Mouse (Mus musculus) left cerebral cortex, adult 11 months (tissue): ENCODE data around the gene Ppp2r5d.

Experiments
- DNase-seq: peaks from one replicate; pipeline ENCODE4 v3.0.0; 2022; ENCODE audit warnings: low spot score

The Ppp2r5d gene

DNA sequence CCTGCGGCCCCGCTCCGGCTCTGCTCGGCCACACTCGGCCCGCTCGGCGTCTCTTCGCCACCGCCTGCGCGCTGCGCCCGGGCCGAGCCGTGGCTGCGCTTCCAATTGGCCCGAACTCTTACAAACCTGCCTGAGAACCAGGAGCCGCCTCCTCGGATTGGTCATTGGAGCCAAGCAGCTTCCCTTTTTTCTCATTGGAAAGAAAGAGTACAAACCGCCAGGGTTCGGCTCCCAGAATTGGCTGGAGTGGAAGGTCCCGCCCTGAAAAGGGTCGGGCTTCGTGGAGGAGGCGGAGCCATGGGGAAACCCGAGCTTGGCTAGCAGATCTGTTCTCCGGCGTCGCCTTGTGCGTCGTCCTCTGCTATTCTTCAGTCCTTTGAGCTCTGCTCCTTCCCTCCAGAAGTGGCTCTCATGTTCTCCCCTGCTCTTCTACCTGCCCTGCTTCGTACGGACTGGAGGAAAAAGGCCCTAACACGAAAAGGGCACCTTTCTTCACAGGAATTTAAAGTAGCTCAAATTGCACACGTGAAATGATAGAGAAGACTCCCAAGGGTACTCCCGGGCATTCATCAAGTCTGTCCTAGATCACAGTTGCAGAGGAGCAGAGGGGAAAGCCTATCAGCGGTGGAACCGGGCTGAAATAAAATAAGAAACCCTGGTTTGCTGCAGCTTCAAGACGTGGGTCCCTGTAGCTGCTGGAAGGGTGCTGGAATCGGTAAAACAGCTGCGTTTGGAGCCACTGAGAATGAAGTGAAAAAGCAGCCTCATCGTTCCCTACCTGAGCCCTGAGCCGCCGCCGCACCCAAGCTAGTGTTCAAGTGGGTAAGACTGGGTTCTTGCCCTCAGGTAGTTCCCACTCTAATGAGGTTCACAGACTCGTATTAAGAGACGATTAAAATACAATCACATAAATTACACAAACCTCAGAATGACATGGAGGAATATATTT is at the start of gene Ppp2r5d:
Ppp2r5d (minus strand) TSS at position 225 of the 949 bp plus-strand sequence.
- peak; percentile 94 for DNase-seq

DNA sequence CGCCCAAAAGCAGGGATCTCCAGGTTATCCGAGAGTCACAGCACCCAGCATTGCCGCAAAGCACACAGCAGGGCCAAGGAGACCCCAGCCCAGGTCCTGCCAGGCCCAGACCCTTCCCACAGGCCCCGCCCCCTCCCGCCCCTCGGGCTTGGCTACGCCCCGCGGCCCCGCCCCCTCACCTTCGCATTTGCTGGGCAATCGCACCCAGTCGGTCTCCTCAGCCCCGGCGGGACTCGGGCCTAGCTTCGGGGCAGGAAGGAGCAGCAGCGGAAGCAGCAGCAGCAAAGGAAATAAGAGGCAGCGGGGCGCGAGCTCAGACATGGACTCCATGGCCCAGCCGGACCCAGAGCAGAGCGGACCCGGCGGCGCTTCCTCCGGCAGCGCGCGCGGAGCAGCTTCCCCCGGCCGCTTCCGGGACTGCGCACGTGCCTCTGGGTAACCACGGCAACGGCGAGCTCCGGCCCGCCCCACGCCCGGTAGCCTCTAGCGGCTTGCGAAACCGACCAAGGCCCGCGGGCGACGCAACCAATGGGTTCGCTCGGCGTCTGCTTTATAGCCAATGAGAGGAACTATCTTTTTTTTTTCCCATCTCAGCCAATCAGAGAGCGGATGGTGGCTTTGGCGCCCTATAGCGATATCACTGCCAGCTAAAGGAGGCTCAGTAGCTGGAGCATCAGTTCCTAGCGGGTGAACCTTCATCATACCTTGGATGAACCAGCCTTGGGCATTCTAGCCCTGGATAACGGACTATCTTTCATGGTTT is 47.1 kb upstream of the Ppp2r5d start, which contains the start of gene Cnpy3:
Cnpy3 (minus strand) TSS at position 421 of the 763 bp plus-strand sequence.
- peak; percentile 96 for DNase-seq

DNA sequence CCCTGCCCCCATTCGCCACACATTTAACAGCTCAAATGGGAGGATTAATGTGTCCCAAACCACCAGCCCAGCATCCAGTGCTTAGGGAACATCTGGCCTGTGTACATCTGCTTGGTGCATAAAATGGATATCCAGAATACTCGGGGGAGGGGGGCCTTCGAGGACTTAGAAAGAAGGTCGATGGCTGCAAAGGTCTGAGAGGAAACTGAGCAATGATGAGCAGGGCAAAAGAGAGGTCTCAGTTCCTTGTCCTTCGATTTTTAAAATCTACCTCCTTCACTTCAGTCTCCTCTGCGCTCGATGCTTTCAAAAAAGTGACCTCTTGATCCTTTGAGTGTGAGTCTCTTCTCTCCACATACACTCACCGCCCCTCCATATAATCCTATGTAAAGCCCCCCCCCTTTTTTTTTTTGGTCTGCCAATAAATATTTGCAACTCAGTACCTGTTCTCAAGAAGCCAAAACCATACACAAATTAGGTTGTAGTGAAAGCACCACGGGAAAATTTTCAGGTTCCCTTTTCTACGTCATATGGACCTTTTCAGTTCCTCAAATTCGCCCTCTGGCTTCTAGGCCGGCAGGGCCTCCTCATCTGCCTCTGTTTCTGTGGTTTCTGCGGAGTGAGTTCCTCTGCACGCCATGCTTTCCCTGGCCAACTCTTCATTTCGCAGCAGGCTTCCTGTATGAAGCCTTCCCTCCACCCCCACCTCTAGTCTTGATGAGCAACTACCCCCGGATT is 46.3 kb upstream of the Ppp2r5d start:
- peak; percentile 58 for DNase-seq

DNA sequence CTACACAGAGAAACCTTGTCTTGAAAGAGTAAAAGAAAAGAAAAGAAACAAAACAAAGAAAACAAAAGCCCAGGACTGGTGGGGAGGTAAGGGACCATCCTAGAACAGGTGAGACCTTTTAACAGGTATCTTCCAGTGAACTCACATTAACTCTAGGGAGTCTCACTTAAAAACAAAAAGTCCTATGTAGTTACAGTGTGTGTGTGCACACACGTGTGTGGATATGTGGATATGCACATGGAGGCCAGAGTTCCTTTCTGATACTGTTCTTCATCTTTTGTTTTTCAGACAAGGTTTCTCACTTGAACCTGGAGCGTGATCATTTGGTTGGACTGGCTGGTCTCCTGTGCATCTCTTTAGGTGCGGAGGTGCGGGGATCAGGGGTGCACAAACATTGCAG is 45.7 kb upstream of the Ppp2r5d start:
- no peak for DNase-seq

DNA sequence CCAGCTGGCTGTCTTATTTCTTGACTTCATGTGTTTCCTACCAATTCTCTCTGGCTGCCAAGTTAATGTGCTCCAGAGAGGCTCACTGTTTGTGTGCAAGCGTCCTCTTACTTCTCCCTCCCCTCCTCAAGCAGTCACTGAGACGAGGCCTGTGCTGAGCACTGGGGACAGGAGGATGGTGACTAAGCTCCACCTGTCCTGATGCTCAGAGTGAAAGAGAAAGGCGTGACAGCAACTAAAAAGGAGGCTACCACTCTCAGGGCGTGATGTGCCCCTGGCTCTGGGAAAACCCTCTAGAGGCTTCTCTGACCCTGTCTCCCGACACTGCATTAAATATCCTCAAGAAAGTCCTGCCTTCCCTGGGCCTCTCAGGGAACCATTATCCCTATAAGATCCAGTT is 44.4 kb upstream of the Ppp2r5d start:
- no peak for DNase-seq

DNA sequence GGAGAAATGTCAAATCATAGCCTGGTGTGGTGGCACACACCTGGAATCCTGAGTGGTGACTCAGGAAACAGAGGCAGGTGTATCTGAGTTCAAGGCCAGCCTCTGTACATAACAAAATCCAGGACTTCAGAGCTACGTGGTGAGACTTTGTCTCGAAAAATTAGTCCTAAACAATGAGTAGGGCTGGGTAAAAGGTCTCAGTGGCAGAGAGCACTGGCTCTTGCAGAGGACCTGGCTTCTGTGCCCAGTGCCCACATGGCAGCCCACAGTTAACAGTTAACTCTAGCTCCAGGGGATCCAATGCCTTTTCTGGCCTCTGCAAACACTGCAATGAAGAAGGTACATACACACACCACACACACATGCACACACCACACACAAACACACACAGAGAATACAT is 42.9 kb upstream of the Ppp2r5d start:
- no peak for DNase-seq

DNA sequence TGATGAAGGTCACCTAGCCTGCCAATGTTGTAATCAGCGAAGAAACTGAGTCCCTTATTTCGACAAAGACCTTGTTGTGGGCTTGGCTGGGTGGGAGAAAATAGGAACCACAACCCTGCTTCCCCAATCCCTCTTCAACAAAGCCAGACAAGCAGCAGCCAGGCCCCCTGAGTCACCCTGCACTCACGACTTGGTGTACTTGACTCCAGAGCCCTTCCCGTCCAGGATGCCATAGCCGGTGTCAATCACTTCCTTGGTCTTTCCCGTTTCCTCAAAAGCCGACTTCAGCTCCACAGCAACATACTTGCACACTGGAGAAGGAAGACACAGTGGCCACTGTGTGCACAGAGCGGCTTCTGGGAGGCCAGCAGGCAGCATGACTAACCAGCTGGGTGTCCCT is 42.3 kb upstream of the Ppp2r5d start:
- DNase-seq = no peak

DNA sequence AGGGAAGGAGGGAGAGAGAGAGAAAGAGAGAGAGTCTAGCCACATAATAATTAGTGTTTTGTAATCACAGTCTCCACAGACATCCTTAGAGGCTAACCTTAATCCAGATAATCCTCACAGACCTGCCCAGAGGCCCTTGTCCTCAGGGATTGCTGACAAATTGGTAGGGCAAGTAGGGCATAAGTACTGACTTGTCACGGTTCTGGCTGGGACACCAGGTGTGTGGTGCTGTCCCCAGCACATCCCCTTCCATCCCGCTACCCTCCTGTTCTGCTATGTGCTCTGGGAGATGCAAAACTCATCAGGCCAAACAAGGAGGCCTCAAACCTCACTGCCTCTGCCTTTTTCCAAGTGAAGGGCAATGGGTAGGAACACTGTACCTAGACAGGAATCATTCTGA is 40.6 kb upstream of the Ppp2r5d start:
- no peak for DNase-seq

DNA sequence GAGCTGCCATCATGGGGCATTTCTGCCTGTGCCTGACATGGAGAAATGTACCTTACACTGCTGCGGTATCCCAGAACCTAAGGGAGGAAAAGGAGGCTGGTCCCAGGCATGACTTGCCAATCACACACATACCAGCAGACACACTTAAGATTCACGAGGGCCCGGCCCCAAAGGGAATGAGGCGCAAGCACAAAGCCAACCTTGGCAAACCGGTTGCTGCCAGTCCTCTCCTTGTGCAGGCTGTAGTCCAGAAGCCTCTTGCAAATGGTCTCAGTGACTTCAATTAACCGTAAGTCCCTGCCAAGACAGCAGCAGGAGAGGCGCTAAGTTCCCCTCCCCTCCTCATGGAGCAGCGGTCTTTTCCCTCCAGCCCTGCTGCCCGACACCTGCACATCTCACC is 38.1 kb upstream of the Ppp2r5d start:
- DNase-seq = no peak

DNA sequence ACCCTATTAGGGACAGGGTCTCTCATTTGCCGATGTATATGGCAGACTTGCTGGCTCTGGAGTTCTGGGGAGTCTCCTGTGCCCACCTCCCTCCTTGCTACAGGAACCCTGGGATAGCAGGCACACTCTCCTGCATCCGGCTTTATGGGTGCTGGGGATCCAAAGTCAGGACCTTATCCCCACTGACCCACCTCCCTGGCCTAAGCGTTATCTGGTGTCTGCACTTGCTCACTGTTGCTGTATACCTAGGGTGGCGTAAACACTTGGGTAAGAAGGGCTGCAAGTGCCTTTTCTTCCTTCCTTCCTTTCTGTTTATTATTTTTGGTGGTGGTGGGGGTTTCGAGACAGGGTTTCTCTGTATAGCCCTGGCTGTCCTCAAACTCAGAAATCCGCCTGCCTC is 36.4 kb upstream of the Ppp2r5d start:
- DNase-seq = no peak

DNA sequence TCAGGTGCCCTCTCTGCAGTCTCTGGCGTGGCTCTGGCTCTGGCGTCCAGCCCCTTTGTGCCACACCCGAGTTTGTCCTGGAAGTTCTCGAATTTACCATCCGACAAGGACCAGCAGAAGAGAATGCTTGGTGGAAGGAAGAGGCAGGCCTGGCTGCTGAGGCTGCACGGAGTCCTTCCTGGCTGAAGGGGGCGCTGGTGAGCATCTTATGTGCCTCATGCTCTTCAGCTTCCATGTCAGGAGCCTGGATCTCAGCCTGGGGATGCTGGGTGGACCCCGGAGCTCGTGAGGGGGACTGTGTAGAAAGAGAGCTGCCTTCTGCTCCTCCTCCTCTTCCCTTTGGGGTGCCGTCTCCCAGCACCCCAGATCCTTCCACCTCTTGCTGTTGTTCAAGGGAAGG is 31.2 kb upstream of the Ppp2r5d start:
- no peak for DNase-seq

DNA sequence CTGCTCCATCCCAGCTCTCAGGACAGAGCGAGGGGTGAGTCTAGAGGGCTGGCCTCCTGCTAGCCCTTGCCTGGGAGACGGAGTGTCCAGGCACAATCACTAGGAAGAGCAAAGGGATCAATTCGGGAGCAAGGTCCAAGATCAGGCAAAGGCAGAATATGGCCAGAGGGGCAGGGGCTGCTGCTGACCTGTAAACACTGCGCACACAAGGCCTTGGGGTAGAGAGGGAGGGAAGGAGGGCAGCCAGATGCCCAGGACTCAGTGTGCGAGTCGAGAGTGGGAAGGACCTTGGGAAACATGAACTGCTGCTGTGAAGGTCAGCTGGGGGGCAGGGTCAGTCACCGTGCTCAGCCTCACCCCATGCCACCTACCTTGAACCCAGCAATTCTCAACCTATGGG is 30.4 kb upstream of the Ppp2r5d start:
- DNase-seq = no peak

DNA sequence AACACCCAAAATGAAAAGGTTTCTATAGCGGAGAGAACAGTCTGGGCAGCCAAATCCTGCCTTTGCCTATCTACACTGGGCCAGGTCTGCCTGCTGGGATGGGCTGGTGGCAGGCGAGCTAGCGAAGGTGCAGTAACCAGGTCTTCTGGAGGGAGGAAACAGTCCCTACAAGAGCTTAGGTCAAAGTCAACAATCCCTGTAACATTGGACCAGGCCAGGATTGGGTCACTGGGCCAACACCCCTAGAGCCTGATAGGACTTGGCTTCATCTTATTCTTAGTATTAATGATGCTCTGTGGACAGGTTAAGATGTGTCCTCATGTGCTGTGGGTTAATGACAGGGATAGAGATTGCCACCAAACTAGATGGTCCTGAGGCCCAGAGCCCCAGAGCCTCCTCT is 29.1 kb upstream of the Ppp2r5d start:
- no peak for DNase-seq

DNA sequence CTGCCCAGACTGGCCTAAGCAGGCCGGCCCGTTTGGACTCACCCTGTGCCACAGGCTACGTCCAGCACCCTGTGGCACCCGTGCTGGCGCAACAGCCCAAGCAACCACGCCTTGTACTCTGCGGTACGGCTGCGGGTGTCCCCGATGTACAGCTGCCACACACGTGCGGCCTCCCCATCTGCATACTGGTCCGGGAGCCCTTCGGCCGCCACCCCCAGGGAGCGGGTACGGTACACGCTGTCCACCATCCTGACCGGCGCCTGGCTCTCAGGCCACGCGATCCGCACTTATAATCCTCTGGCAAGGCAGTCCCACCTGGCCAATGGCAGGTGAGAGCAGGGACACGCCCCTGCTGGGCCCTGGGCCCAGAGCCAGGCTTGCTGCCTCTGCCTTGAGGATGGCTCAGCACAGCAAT is 24.0 kb upstream of the Ppp2r5d start, which contains the start of gene Gnmt:
Gnmt (minus strand) TSS at position 265 of the 415 bp plus-strand sequence.
- no peak for DNase-seq

DNA sequence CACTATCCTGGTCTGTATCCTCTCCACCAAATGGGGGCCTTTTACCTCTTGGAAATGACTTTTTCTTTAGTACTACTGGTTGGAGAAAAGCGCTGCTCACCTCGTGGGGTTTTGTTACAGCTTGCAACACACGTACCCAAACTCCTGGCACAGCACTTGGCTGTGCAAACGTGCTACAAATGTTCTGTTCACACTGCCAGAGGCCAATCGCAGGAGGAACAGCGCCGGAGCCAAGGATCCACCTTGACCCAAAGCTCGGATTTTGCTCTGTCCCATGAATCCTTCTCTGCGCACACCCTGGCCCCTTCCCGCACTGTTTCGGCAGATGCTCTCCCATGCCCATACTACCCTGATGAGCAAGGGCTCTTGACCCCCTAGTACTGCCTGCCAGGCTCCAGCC is 23.6 kb upstream of the Ppp2r5d start:
- DNase-seq = no peak

DNA sequence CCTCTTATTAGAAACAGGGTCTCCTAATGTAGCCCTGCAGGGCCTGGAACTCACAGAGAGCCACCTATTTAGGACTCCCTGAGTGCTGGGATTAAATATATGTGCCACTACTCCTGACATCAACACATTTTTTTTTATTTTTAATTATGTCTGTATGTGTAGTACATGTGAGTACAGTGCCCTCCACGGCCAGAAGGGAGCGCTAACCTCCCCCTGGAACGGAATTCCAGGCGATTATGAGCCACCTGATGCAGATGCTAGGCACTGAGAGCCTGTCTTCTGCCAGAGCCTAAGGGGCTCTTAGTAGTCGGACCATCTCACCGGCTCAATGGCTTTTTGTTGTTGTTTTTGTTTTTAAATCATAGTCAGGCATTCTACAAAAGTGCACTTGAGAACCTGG is 23.1 kb upstream of the Ppp2r5d start:
- no peak for DNase-seq

DNA sequence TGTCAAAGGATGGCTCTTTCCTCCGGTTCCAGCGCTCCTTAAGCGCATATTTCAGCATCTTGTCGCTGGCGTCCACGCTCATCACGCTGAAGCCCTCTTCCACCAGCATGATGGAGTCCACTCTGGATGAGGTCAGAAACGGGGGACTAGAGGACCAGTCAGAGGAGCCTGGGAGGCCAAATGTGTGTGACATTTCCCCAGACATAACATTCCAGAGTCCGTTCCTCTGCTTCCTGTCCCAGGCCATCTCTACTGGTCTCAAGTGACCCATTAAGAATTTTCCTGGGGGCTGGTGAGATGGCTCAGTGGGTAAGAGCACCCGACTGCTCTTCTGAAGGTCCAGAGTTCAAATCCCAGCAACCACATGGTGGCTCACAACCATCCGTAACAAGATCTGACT is 22.4 kb upstream of the Ppp2r5d start:
- DNase-seq = no peak

DNA sequence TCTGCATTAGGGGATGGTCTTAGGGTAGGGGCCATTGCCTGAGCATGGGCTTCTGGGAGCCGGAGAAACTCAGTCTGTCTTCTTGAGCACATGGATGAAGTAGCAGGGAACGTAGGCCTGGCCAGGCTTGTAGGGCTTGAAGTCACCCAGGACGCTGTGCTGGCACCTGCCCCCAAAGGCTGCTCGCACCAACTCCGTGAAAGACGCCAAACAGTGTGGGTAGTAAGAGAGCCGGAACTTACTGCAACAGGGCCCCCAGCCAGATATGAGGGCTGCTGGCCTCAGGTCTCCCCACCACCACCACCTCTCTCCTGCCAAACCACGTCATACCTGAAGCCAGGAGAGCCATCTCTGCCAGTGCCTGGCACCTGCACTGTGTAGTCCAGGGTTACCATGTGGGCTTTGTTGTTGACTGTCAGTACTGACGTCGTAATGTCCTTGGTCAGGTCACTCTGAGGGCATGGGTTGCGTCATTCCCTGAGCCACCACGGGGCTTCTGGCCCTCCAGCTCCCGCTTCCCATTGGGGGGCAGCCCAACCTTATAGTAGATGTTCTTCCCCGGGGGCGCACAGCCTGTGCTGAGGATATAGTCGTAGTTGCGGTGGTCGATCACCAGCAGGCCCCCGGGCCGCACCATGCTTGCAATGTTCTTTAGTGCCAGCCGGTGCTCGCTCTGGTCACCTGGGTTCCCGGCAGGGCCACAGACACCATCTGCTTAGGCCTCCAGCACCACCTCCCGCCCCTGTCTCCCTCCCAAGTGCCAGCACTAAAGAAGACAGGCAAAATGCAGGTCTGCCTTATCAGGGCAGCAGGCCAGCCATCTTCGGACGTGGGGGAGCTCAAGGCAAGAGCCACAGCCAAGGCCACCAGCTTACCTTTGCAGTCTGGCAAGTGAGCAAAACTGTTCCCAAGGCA is 21.1 kb upstream of the Ppp2r5d start:
- no peak for DNase-seq

DNA sequence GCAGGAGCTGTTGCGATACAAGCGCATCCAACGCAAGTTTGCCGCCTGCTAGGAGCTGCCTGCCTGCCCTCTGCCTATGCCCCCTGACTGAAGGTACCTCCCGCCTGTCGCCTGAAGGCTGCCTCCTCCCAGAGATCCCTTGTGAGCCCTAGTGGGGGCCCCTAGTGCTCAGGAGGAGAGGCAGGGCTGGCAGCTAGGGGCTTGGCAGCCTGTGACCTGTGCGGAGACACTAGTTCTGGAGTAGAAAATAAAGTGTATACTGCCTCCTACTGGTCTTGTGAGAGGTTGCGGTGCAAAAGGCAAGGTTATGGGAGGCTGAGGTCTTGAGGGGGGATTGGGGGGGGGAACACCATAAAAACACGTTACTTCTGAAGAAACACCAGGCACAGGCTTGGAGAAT is 20.4 kb upstream of the Ppp2r5d start:
- DNase-seq = no peak

DNA sequence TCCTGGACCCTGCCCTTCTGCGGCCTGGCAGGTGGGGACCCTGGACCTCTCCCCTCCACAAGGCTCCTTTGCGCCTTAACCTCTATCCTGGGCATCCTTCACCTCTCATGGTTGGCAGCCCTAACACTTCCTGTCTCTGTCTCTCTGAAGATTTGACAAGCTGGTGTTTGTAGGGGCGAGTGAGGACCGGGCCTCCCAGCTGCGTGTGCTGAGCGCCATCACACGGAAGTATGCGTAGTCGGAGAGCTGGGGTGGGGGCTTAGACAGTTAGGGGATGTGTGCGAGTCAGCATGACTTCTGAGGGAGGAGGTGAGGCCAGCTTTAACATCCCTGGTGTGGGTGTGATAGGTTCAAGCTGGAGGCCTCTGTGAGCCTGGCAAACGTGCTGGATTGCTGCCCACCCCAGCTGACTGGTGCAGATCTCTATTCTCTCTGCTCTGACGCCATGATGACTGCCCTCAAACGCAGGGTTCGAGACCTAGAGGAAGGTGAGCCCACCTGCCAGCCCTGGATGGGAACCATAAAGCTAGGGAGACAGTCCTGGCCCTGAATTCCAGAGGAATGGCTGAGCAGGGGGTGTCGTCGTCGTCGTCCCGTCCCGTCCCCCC is 19.7 kb upstream of the Ppp2r5d start:
- DNase-seq = no peak

DNA sequence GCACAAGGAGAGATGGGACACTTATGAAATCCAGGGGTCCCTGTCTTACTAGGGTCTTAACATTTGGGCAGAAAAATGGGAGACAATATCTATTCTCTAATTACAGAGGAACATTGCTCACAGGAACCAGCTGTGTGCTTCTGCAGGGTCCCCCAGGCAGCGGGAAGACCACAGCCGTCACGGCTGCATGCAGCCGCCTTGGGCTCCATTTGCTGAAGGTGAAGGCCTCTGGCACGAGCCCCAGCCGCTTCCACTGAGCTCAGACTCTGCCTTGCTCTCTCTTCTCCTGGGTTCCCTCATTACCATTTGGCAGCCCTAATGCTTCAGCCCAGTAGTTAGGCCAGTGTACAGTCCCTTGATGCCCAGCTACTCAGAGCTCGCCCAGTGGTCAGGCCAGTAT is 16.2 kb upstream of the Ppp2r5d start:
- DNase-seq = no peak
